Mouse (Mus musculus) thymus, postnatal 14 days (tissue): ENCODE measurements at regions not wholly inside any gene's neighbourhood (a gene's known extent, or its start where the extent isn't known, plus 50 kb on each side); places are given as distances from the start of the nearest gene placed in this dataset.
A peak's percentile ranks its signal among the peaks of the same experiment; 100 is the strongest.

Experiments used
- DNase-seq: peaks from one replicate; pipeline ENCODE4 v3.0.0; 2021

- no peak for DNase-seq
Observed at GRCm38 (mm10) chr5:52092273-52092672, 98.0 kb downstream of the Dhx15 start.

- no peak for DNase-seq
Observed at GRCm38 (mm10) chr5:52088131-52088530, 102.2 kb downstream of the Dhx15 start.

GRCm38 (mm10) chr5:52086766-52087429, 103.4 kb downstream of the Dhx15 start:
- no peak for DNase-seq

GRCm38 (mm10) chr5:52080268-52080667, 110.0 kb downstream of the Dhx15 start:
- no peak for DNase-seq

GRCm38 (mm10) chr5:52077696-52078095, 112.6 kb downstream of the Dhx15 start:
- no peak for DNase-seq

GRCm38 (mm10) chr5:52075096-52075495, 115.2 kb downstream of the Dhx15 start:
- no peak for DNase-seq

GRCm38 (mm10) chr5:52064804-52065451, 125.4 kb downstream of the Dhx15 start:
- peak; percentile 72 for DNase-seq

- DNase-seq: no peak
Observed at GRCm38 (mm10) chr5:52062214-52062613, 128.1 kb downstream of the Dhx15 start.

GRCm38 (mm10) chr5:52061226-52061625, 129.1 kb downstream of the Dhx15 start:
- no peak for DNase-seq

GRCm38 (mm10) chr5:52057261-52057660, 133.1 kb downstream of the Dhx15 start:
- DNase-seq: no peak

- DNase-seq: no peak
Observed at GRCm38 (mm10) chr5:52052072-52052465, 138.2 kb downstream of the Dhx15 start.

- no peak for DNase-seq
Observed at GRCm38 (mm10) chr5:52051383-52052071, 138.8 kb downstream of the Dhx15 start.

GRCm38 (mm10) chr5:52048790-52049189, 141.5 kb downstream of the Dhx15 start:
- no peak for DNase-seq

GRCm38 (mm10) chr5:52046704-52047103, 143.6 kb downstream of the Dhx15 start:
- DNase-seq: no peak

GRCm38 (mm10) chr5:52044101-52044500, 146.2 kb downstream of the Dhx15 start:
- no peak for DNase-seq

- DNase-seq: no peak
Observed at GRCm38 (mm10) chr5:52041447-52041846, 148.9 kb downstream of the Dhx15 start.

- DNase-seq: no peak
Observed at GRCm38 (mm10) chr5:52040427-52041312, 149.6 kb downstream of the Dhx15 start.

- DNase-seq: no peak
Observed at GRCm38 (mm10) chr5:52035339-52035738, 155.0 kb downstream of the Dhx15 start.

GRCm38 (mm10) chr5:52027478-52027877, 162.8 kb downstream of the Dhx15 start:
- no peak for DNase-seq

- DNase-seq: no peak
Observed at GRCm38 (mm10) chr5:52026148-52026547, 164.2 kb downstream of the Dhx15 start.

GRCm38 (mm10) chr5:52023212-52023611, 167.1 kb downstream of the Dhx15 start:
- no peak for DNase-seq

- no peak for DNase-seq
Observed at GRCm38 (mm10) chr5:52016992-52017391, 173.3 kb downstream of the Dhx15 start.

- no peak for DNase-seq
Observed at GRCm38 (mm10) chr5:52015786-52016185, 174.5 kb downstream of the Dhx15 start.
